Mouse (Mus musculus) MEL (cell line): ENCODE measurements around the gene Lrrc47. TPM values are rescaled to one million over a fixed set of nuclear protein-coding genes. Genes with fewer than 3 reads are reported as not detected.

ENCODE experiments used
- DNase-seq: peaks from one replicate; pipeline ENCODE4 v3.0.0; 2011; ENCODE audit warnings: low read depth, low spot score
- H3K27ac ChIP-seq: 2 replicates; pipeline ENCODE4 v1.5.1; 2012; ENCODE audit warnings: low read depth, mild to moderate bottlenecking, control low read depth, low read length, moderate library complexity; ENCODE audit not compliant: control insufficient read depth
- H3K27me3 ChIP-seq, 2 experiments: fragments of 150-350 bp in 1 of 2; sonication (generic) in 1 of 2; 2 replicates each; pipeline ENCODE4 v1.6.1; 2012; ENCODE audit warnings: low read length in 2 of 2, mild to moderate bottlenecking in 2 of 2, improper control_type of control experiment in 1 of 2, moderate library complexity in 1 of 2; ENCODE audit not compliant: insufficient read depth in 2 of 2, control insufficient read depth in 1 of 2
- H3K36me3 ChIP-seq, 2 experiments: 2 replicates each; pipeline ENCODE4 v1.6.1; 2012 to 2014; ENCODE audit warnings: low read length in 2 of 2, improper control_type of control experiment in 1 of 2, inconsistent platforms in 1 of 2, mild to moderate bottlenecking in 1 of 2; ENCODE audit not compliant: insufficient read depth in 2 of 2, control insufficient read depth in 1 of 2
- H3K4me1 ChIP-seq, 2 experiments: fragments of 150-350 bp in 1 of 2; sonication (generic) in 1 of 2; 2 replicates each; pipeline ENCODE4 v1.6.1; 2012; ENCODE audit warnings: low read length in 2 of 2, improper control_type of control experiment in 1 of 2, mild to moderate bottlenecking in 1 of 2; ENCODE audit not compliant: insufficient read depth in 2 of 2, control insufficient read depth in 1 of 2
- H3K4me3 ChIP-seq, 2 experiments: fragments of 150-350 bp in 1 of 2; sonication (generic) in 1 of 2; 2 replicates each; pipeline ENCODE4 v1.5.1; 2012; ENCODE audit warnings: low read depth in 2 of 2, low read length in 2 of 2, mild to moderate bottlenecking in 2 of 2, moderate library complexity in 2 of 2, control low read depth in 1 of 2, improper control_type of control experiment in 1 of 2; ENCODE audit not compliant: control insufficient read depth in 1 of 2, insufficient read depth in 1 of 2
- H3K79me2 ChIP-seq: 2 replicates; pipeline ENCODE4 v1.6.1; 2012; ENCODE audit warnings: mild to moderate bottlenecking, low read length, moderate library complexity; ENCODE audit not compliant: control insufficient read depth, poor library complexity, insufficient read depth
- H3K9ac ChIP-seq: 2 replicates; pipeline ENCODE4 v1.6.1; 2012; ENCODE audit warnings: low read depth, mild to moderate bottlenecking, control low read depth, low read length, moderate library complexity; ENCODE audit not compliant: control insufficient read depth, poor library complexity, severe bottlenecking
- H3K9me3 ChIP-seq: fragments of 150-350 bp; sonication (generic); replicated peaks from 2 replicates; pipeline ENCODE4 v1.6.1; 2012; ENCODE audit warnings: mild to moderate bottlenecking, low read length, improper control_type of control experiment, moderate library complexity; ENCODE audit not compliant: insufficient read depth
- CHD1 ChIP-seq: IDR thresholded peaks from 2 replicates; pipeline ENCODE4 v1.6.1; 2012; ENCODE audit warnings: low read depth, mild to moderate bottlenecking, inconsistent platforms, low read length, improper control_type of control experiment
- E2F4 ChIP-seq: IDR thresholded peaks from 2 replicates; pipeline ENCODE4 v1.6.1; 2011; ENCODE audit warnings: low read depth, low read length, improper control_type of control experiment, borderline replicate concordance
- ELF1 ChIP-seq: IDR thresholded peaks from 2 replicates; pipeline ENCODE4 v1.6.1; 2014; ENCODE audit warnings: low read depth, mild to moderate bottlenecking, inconsistent platforms, low read length, improper control_type of control experiment, moderate library complexity
- EP300 ChIP-seq, 2 experiments: IDR thresholded peaks; 2 replicates each; pipeline ENCODE4 v1.6.1; 2011; ENCODE audit warnings: improper control_type of control experiment in 2 of 2, low read length in 2 of 2, low read depth in 1 of 2, mild to moderate bottlenecking in 1 of 2
- GABPA ChIP-seq: IDR thresholded peaks from 2 replicates; pipeline ENCODE4 v1.6.1; 2012; ENCODE audit warnings: low read depth, mild to moderate bottlenecking, inconsistent platforms, low read length, improper control_type of control experiment, moderate library complexity
- HCFC1 ChIP-seq: IDR thresholded peaks from 2 replicates; pipeline ENCODE4 v1.6.1; 2012; ENCODE audit warnings: low read depth, mild to moderate bottlenecking, inconsistent platforms, low read length, improper control_type of control experiment, moderate library complexity
- KAT2A ChIP-seq: conservative IDR thresholded peaks from 2 replicates; pipeline ENCODE4 v1.6.1; 2012; ENCODE audit warnings: low read depth, low read length, improper control_type of control experiment, inconsistent platforms
- MAFK ChIP-seq: IDR thresholded peaks from 2 replicates; pipeline ENCODE4 v1.6.1; 2011; ENCODE audit warnings: low read depth, mild to moderate bottlenecking, low read length, improper control_type of control experiment, borderline replicate concordance
- MAX ChIP-seq: IDR thresholded peaks from 2 replicates; pipeline ENCODE4 v1.6.1; 2011; ENCODE audit warnings: low read length, improper control_type of control experiment
- MAZ ChIP-seq: IDR thresholded peaks from 2 replicates; pipeline ENCODE4 v1.6.1; 2012; ENCODE audit warnings: low read depth, mild to moderate bottlenecking, inconsistent platforms, low read length, improper control_type of control experiment
- MEF2A ChIP-seq: IDR thresholded peaks from 2 replicates; pipeline ENCODE4 v1.6.1; 2014; ENCODE audit warnings: low read depth, mild to moderate bottlenecking, inconsistent platforms, low read length, improper control_type of control experiment; ENCODE audit not compliant: poor library complexity, insufficient replicate concordance, severe bottlenecking; ENCODE audit errors: extremely low read depth
- MXI1 ChIP-seq: IDR thresholded peaks from 2 replicates; pipeline ENCODE4 v1.6.1; 2011; ENCODE audit warnings: mild to moderate bottlenecking, low read depth, low read length, improper control_type of control experiment
- MYC ChIP-seq: IDR thresholded peaks from 2 replicates; pipeline ENCODE4 v1.6.1; 2011; ENCODE audit warnings: low read depth, mild to moderate bottlenecking, low read length, improper control_type of control experiment, moderate library complexity
- NELFE ChIP-seq: IDR thresholded peaks from 2 replicates; pipeline ENCODE4 v1.6.1; 2011; ENCODE audit warnings: low read depth, low read length, improper control_type of control experiment
- NRF1 ChIP-seq: IDR thresholded peaks from 2 replicates; pipeline ENCODE4 v1.6.1; 2014; ENCODE audit warnings: low read depth, mild to moderate bottlenecking, inconsistent platforms, low read length, improper control_type of control experiment, moderate library complexity; ENCODE audit not compliant: poor library complexity, insufficient read depth, severe bottlenecking
- POLR2A ChIP-seq, 2 experiments: IDR thresholded peaks; 2 replicates each; pipeline ENCODE4 v1.6.1; 2011 to 2012; ENCODE audit warnings: low read length in 2 of 2, mild to moderate bottlenecking in 2 of 2, control low read depth in 1 of 2, improper control_type of control experiment in 1 of 2, low read depth in 1 of 2, moderate library complexity in 1 of 2; ENCODE audit not compliant: control insufficient read depth in 1 of 2, insufficient read depth in 1 of 2, poor library complexity in 1 of 2
- SIN3A ChIP-seq: IDR thresholded peaks from 2 replicates; pipeline ENCODE4 v1.6.1; 2012; ENCODE audit warnings: low read length, improper control_type of control experiment, inconsistent platforms
- SMC3 ChIP-seq: IDR thresholded peaks from 2 replicates; pipeline ENCODE4 v1.6.1; 2011; ENCODE audit warnings: low read depth, low read length, improper control_type of control experiment
- TBP ChIP-seq: IDR thresholded peaks from 2 replicates; pipeline ENCODE4 v1.8.0; 2011; ENCODE audit warnings: low read depth, low read length, improper control_type of control experiment
- TCF12 ChIP-seq: IDR thresholded peaks from 2 replicates; pipeline ENCODE4 v1.6.1; 2014; ENCODE audit warnings: low read depth, mild to moderate bottlenecking, inconsistent platforms, low read length, improper control_type of control experiment, moderate library complexity
- USF1 ChIP-seq: IDR thresholded peaks from 2 replicates; pipeline ENCODE4 v1.6.1; 2014; ENCODE audit warnings: low read depth, mild to moderate bottlenecking, inconsistent platforms, low read length, improper control_type of control experiment, moderate library complexity
- ZC3H11A ChIP-seq: IDR thresholded peaks from 2 replicates; pipeline ENCODE4 v1.6.1; 2012; ENCODE audit warnings: low read depth, mild to moderate bottlenecking, inconsistent platforms, low read length, improper control_type of control experiment
- ZMIZ1 ChIP-seq: IDR thresholded peaks from 2 replicates; pipeline ENCODE4 v1.6.1; 2012; ENCODE audit warnings: low read depth, mild to moderate bottlenecking, inconsistent platforms, low read length, improper control_type of control experiment, moderate library complexity
- ZNF384 ChIP-seq: IDR thresholded peaks from 2 replicates; pipeline ENCODE4 v1.6.1; 2012; ENCODE audit warnings: low read depth, mild to moderate bottlenecking, inconsistent platforms, low read length, improper control_type of control experiment
- polyA plus RNA-seq, 2 experiments: library from polyadenylated mRNA; stranded (reverse) in 1 of 2; unstranded in 1 of 2; fragments of >175 nt in 1 of 2; fragments of >200 nt in 1 of 2; gene quantifications; 2 replicates each; pipeline versions ENCODE4 v1.2.1 to v1.2.4; 2012; ENCODE audit warnings: low replicate concordance in 2 of 2, low read depth in 1 of 2; ENCODE audit not compliant: insufficient read length in 2 of 2, insufficient read depth in 1 of 2, missing spikeins in 1 of 2
- total RNA-seq: library from RNA; depleted of rRNA; stranded (reverse); fragments of 300-350 nt; gene quantifications from 2 replicates; pipeline ENCODE4 v1.2.3, GENCODE M21; 2012; rRNA removed

Lrrc47 gene
- total RNA-seq (48.0 and 54.3 TPM in 2 replicates), polyA plus RNA-seq (100 to 1,000 TPM in 1 of 2 experiments, not detected in 1; 117 TPM)

GRCm38 (mm10) chr4:154011646-154012089 lies at the start of gene Lrrc47:
Gene Lrrc47 (plus strand): TSS chr4:154011731.
- Histone ChIP-seq H3K9me3 (no peaks in the 10 kb centered on the region), H3K27ac (peak within 1 kb of the TSS; percentile 32), H3K4me3 (peak within 1 kb of the TSS; percentile 96), H3K4me1 (peaks cover 0 to 13% of the 10 kb centered on the region in 2 experiments; a peak in 2 of 4 replicates), H3K36me3 (peaks cover 1 to 4% of the 10 kb centered on the region in 2 experiments; a peak in 3 of 4 replicates), H3K9ac (peak within 1 kb of the TSS; percentile 86), H3K79me2 (peaks cover 35% of the 10 kb centered on the region), H3K27me3 (no peaks in the 10 kb centered on the region)
- peak; percentile 87 for DNase-seq
- no peak for TF ChIP-seq E2F4
- TF ChIP-seq NRF1: peak; percentile 38; the same call in 1 of the 2 replicates
- TF ChIP-seq SIN3A: peak; percentile 89
- TF ChIP-seq KAT2A: peak; percentile 77; the same call in 1 of the 2 replicates
- TF ChIP-seq HCFC1: peak; percentile 95
- TF ChIP-seq MAFK: no peak
- TF ChIP-seq TCF12: peak; percentile 85
- TF ChIP-seq USF1: 0 out of 2 replicates have a peak, but pooled peaks have one; percentile 27
- TF ChIP-seq SMC3: no peak
- peak; percentile 85 for TF ChIP-seq MXI1
- TF ChIP-seq POLR2A (IDR thresholded peaks at IDR 0.05; ENCODE audit: control insufficient read depth in 1 of 2, insufficient read depth in 1 of 2, low read depth in 1 of 2, low read length in 2 of 2, poor library complexity in 1 of 2): peak; percentile 65 to 92
- TF ChIP-seq EP300 (IDR thresholded peaks at IDR 0.05; ENCODE audit: low read depth in 1 of 2, low read length in 2 of 2): no peak
- peak; percentile 66; the same call in 1 of the 2 replicates for TF ChIP-seq MAZ
- TF ChIP-seq GABPA: peak; percentile 46; the same call in 1 of the 2 replicates
- TF ChIP-seq MYC: peak; percentile 76
- TF ChIP-seq MAX: peak; percentile 84; the same call in 1 of the 2 replicates
- TF ChIP-seq TBP: peak; percentile 77
- peak; percentile 94 for TF ChIP-seq ELF1
- 0 out of 2 replicates have a peak, but pooled peaks have one; percentile 29 for TF ChIP-seq MEF2A
- 0 out of 2 replicates have a peak, but pooled peaks have one; percentile 24 for TF ChIP-seq CHD1
- TF ChIP-seq ZC3H11A: no peak
- peak; percentile 67 for TF ChIP-seq ZMIZ1
- peak; percentile 79 for TF ChIP-seq NELFE
- no peak for TF ChIP-seq ZNF384
